Mouse (Mus musculus) CD4-positive, CD25-positive, alpha-beta regulatory T cell, adult 4 months (primary cell): ENCODE results near the gene Fbf1. TPM values are rescaled to one million over a fixed set of nuclear protein-coding genes. Genes with fewer than 3 reads are reported as not detected.
"Not testable (repeated sequence)": the region's sequence is repeated elsewhere in the genome, so short reads cannot be mapped to it uniquely, and the experiment has no call there.

Source experiments
- ATAC-seq: one replicate; pipeline ENCODE4 v1.8.0; 2017
- polyA plus RNA-seq, 2 experiments: library from polyadenylated mRNA; unstranded; fragments of 100-300 nt; shearing (Covaris generic); gene quantifications; one replicate each; pipeline ENCODE4 v1.2.1; 2017

Gene Fbf1
- polyA plus RNA-seq, 2 experiments from 2014 or later = 2.8 to 5.2 TPM

- ATAC-seq = no peak
Measured at GRCm38 (mm10) chr11:116132366-116133333, 35.3 kb downstream of the Fbf1 start.

- ATAC-seq = no peak
Measured at GRCm38 (mm10) chr11:116131349-116132170, 36.4 kb downstream of the Fbf1 start.

GRCm38 (mm10) chr11:116130488-116131205, 37.3 kb downstream of the Fbf1 start, which contains the start of gene Trim65:
Gene Trim65, minus strand, starts transcription at chr11:116131128.
- peak; percentile 89 for ATAC-seq

GRCm38 (mm10) chr11:116129993-116130487, 37.9 kb downstream of the Fbf1 start:
- peak; percentile 30 for ATAC-seq

GRCm38 (mm10) chr11:116129091-116129790, 38.7 kb downstream of the Fbf1 start:
- no peak for ATAC-seq

- ATAC-seq = no peak
Measured at GRCm38 (mm10) chr11:116127986-116128385, 40.0 kb downstream of the Fbf1 start.

GRCm38 (mm10) chr11:116127156-116127980, 40.6 kb downstream of the Fbf1 start, which contains the start of gene Trim47:
Gene Trim47, minus strand, starts transcription at chr11:116127210.
- no peak for ATAC-seq

GRCm38 (mm10) chr11:116126261-116126660, 41.7 kb downstream of the Fbf1 start:
- no peak for ATAC-seq

GRCm38 (mm10) chr11:116121731-116122245, 46.2 kb downstream of the Fbf1 start:
- ATAC-seq = not testable (repeated sequence)

GRCm38 (mm10) chr11:116117819-116118218, 50.1 kb downstream of the Fbf1 start:
- no peak for ATAC-seq

- no peak for ATAC-seq
Measured at GRCm38 (mm10) chr11:116117241-116117640, 50.7 kb downstream of the Fbf1 start.

GRCm38 (mm10) chr11:116111611-116112203, 56.3 kb downstream of the Fbf1 start:
- ATAC-seq = no peak

- no peak for ATAC-seq
Measured at GRCm38 (mm10) chr11:116111067-116111466, 56.9 kb downstream of the Fbf1 start.

GRCm38 (mm10) chr11:116110540-116110939, 57.4 kb downstream of the Fbf1 start:
- ATAC-seq = no peak

- no peak for ATAC-seq
Measured at GRCm38 (mm10) chr11:116110131-116110530, 57.8 kb downstream of the Fbf1 start.

GRCm38 (mm10) chr11:116109441-116110081, 58.4 kb downstream of the Fbf1 start:
- no peak for ATAC-seq

- ATAC-seq = no peak
Measured at GRCm38 (mm10) chr11:116108464-116109137, 59.4 kb downstream of the Fbf1 start.

- no peak for ATAC-seq
Measured at GRCm38 (mm10) chr11:116107777-116108285, 60.1 kb downstream of the Fbf1 start.
